Mouse (Mus musculus): Measurements from ENCODE around the gene Dclk1. TPM values are rescaled to one million over a fixed set of nuclear protein-coding genes. Genes with fewer than 3 reads are reported as not detected.

Gene Dclk1
- polyA plus RNA-seq, 1 experiment: not detected

GRCm38 (mm10) chr3:55520240-55521180 lies 278.3 kb downstream of the Dclk1 start:
- TF ChIP-seq GATA1 (IDR thresholded peaks at IDR 0.05; ENCODE audit: low read length): no peak

DNA sequence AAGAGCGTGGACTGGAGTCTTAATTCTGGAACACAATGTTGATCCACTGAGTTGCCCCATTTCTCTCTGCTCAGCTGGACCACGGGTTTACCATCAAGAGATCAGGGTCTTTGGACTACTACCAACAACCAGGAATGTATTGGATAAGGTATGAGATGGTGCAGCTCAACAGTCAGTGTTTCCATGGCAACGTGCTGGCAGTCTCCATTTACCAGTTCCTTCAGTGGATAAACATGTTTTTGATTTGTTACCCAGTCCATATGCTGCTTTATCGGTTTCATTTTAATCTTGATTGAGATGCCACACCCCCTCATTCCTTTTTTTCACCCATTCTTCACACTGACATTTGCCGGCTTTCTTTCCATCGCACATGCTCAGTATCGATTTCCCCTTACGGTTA lies 279.6 kb downstream of the Dclk1 start:
- TF ChIP-seq GATA1 (IDR thresholded peaks at IDR 0.05; ENCODE audit: low read length): no peak

DNA sequence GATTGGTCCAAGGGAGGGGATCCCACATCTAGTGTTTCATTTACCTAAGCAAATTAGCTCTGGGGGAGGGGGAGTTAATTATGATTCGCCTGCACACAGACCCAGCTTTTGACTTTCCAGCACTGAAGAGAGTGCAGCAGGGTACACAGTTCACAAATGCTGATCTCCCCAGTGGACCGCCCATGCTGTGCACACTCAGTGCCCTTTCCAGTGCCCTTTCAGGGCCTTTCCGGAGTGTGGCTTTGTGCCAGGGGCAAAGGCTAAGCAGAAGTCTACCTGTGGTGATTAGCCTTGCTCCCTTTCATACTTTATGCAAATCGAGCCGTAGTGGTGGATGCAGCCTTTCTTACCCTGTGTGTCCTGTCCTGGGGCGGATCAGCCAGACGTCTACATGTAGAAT lies 281.1 kb downstream of the Dclk1 start:
- no peak for TF ChIP-seq GATA1 (IDR thresholded peaks at IDR 0.05; ENCODE audit: low read length)

DNA sequence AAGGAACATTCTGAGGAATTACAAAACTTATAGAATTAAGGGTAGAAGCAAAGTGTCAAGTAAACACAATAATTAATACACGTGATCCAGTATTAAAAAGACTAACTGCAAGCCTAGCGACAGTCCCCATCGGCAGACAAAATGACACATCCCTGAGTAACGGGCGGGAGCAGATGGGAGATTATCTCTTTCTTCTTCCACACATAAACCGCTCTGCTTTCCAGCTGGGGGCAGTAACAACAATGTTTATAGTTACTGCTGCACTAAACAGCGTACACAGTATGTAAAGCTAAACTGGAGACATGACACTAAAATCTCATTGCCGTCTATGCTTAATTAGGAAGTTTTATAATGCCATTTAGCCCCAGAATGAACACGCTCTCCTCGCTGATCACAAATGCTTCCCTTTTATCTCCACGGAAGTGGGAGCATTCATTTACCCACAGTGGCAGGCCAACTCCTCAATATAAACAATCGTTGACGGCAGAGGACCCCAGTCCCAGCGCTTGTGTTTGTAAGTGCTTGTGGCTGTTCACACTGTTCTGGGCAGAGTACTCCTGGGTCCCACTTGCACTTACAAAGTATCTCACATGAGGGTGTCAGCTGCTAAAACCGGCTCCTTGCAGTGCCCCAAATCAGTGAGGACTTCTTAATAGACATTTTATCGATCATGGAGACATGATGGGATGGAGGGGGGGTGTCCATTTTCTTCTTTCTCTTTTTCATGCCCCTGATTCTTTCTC lies 281.7 kb downstream of the Dclk1 start:
- no peak for TF ChIP-seq GATA1 (IDR thresholded peaks at IDR 0.05; ENCODE audit: low read length)

DNA sequence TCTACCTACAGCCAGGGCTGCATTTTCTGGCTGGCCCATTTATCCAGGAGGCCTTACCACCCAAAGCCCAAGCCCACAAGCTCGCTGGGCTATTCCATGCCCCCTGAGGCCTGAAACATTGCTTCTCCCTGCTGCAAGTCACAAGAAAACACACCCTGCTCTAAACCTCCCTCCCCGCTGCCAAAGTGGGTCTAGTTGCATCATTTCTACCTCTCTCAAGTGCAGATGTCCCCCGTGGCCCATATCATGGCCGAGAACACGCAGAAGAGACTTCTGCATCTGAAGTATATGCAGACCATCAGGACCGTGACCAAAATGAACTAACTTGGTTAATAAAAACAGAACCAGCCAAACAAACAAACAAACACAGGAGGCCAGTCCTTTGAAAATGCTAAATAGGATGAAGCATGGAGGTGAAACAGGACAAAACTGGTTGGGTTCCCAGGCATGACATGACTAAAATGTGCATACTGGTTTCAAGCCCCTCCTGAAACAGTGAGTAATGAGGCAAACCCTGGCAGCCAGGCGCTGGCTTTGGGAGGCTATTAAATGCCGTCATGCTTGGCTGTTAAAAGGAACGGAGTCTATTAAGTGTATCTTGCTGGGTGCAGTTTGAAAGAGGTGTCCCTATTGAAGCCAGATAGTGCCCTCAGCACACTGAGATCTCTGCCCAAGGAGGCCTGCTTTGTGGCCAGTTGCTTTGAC lies 282.5 kb downstream of the Dclk1 start:
- TF ChIP-seq GATA1 (IDR thresholded peaks at IDR 0.05; ENCODE audit: low read length): no peak

DNA sequence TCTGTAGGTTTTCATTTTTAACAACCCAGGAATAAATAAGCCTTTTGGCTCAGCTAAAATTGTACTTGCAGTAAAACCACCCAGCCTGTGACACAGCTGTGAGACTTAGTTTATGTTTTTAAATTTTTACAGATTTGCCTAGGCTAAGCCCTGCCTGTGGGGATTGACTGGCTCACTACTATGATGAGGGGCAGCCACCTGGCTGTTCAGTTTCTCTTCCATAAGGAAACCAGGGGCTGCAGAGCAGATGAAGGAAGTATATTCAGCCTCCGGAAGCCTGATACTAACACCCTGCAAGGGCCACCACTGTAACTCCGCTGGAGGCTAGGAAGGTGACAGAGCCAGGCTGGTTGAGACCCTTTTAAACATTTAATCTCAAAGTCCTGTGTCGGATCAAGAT lies 284.3 kb downstream of the Dclk1 start:
- no peak for TF ChIP-seq GATA1 (IDR thresholded peaks at IDR 0.05; ENCODE audit: low read length)

DNA sequence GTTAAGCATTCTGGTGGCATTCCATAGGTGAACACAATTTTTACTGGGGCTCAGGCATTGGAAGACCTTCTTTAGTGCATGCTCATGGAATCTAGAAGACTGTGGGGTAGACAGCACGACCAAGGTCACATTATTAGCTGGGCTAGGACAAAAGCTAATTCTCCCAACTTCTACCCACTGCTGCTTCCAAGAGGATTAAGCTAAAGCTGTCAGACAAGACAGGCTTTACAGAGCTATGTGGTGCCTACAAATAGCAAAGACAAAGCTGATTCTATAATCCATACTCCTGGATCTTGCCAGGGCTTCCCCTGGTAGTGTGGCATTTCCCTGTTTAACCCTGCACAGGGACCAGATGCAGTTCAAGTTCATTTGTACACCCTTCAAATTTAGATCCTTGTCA lies 285.4 kb downstream of the Dclk1 start:
- TF ChIP-seq GATA1 (IDR thresholded peaks at IDR 0.05; ENCODE audit: low read length): no peak

- TF ChIP-seq GATA1 (IDR thresholded peaks at IDR 0.05; ENCODE audit: low read length): no peak
Measured at GRCm38 (mm10) chr3:55528012-55528411, 285.8 kb downstream of the Dclk1 start.

- TF ChIP-seq GATA1 (IDR thresholded peaks at IDR 0.05; ENCODE audit: low read length): no peak
Measured at GRCm38 (mm10) chr3:55529414-55529813, 287.2 kb downstream of the Dclk1 start.

DNA sequence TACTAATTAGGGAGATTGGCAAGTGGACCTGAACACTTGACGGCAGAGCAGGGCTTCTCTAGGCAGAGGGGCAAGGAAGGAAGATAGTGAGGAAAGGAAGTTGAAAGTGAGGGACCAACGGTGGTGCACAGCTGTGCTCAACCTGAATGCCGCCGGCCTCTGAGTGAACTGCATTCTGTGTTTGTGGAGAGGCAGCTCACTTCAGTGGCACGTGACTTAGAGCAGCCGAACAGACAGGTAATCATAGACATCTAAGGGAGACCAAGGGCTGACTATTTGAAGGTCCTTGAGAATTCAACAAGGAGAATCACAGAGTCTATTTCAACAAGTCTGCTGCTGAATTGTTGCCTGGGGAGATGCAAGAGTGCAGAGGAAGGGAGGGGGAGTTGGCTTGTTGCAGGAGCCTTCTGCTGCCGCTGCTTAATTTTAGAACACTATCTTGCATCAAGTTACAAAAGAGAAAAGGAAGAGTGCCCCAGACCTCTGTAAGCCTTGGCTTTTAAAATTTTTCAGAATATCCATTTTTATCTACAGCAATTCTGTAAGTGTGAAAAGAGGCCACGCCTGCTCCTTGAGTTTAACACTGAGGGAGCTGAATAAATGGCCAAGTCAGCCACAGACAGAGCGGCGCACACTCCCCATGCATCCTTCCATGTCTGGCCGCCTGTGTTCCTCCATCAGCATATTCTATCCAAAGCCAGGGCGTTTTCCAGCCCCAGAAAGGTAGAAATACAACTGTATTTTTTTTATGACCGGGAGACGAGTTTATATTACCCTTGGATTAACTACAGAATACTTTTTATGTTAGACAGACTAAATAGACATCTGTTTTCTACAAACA lies 289.3 kb downstream of the Dclk1 start:
- TF ChIP-seq GATA1 (IDR thresholded peaks at IDR 0.05; ENCODE audit: low read length): no peak

DNA sequence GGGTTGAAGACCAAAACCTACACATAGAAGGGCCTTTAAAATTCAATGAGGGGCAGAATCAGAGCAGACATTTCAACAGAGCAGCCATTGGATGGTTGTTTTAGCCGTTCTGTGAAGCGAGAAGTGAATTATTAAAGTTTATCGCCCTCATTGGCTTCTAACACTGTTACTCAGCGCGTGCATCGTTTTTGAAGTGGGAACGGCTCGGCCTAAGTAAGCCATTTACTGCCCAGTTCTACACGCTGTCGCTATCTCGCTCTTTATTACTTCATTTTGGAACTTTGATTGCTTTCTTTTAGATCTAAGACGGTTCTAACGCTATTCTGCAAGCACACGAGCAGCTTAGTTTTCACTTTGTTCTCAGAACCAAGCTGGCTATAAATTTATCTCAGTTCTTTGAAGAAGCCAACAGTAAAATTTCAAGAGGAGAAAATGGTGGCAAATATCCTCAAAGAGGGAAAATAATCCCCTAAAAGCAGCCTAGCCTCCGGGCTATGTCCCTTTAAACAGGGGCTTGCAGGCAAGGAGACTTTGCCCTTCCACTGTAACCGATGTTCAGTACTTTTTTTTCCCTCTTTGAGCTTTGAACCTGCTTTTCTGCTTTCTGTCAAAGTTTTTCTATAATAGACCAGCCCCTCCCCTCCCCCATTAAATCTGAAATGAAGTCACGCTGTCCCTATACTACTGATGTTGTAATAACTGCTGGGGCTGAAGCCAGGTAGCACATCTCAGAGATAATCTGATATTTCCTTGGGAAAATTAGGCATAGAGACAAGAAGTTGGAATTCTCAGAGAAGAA lies 290.2 kb downstream of the Dclk1 start:
- no peak for TF ChIP-seq GATA1 (IDR thresholded peaks at IDR 0.05; ENCODE audit: low read length)

GRCm38 (mm10) chr3:55535591-55536200 lies 293.5 kb downstream of the Dclk1 start:
- no peak for TF ChIP-seq GATA1 (IDR thresholded peaks at IDR 0.05; ENCODE audit: low read length)

DNA sequence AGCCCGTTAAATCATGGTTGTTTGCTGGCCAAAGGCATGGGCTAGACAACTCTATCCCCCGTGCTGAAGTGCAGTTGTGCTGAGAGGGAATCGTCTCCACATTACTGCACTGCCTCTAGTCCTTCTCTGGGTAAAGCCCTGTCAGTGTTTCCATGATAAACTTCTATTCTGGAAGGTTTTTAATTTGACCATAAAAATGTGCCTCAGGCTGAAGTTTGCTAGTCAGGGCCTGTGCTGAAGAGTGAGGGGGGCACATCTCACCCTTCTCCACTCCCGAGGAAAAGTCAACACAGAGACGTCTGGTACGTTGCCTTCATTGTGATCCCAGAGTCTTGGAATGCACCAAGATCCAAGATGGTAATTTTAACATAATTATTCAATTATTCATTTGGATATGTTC lies 294.7 kb downstream of the Dclk1 start:
- no peak for TF ChIP-seq GATA1 (IDR thresholded peaks at IDR 0.05; ENCODE audit: low read length)

DNA sequence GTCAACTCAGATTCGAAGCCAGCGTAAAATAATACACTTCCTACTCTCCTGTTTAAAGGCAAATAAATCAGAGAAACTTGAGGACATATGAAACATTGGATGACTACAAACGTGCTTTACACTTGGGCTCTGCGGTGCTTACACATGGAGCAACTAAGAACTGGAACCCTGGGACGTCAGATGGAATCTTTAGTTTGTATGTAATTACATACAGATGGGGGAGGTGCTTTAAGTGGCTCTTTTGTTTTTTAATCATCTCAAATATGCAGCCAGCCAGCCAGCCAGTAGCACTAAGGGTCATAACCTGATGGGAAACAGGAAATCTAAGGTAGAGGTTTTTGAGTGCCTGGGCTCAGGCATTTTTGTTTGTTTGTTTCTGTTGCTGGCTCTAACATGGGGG lies 295.6 kb downstream of the Dclk1 start:
- no peak for TF ChIP-seq GATA1 (IDR thresholded peaks at IDR 0.05; ENCODE audit: low read length)

All from G1E-ER4 (cell line).